Mouse (Mus musculus) G1E (cell line): ENCODE measurements at regions not wholly inside any gene's neighbourhood (a gene's known extent, or its start where the extent isn't known, plus 50 kb on each side); places are given as distances from the start of the nearest gene placed in this dataset.
"Not testable (repeated sequence)": the region's sequence is repeated elsewhere in the genome, so short reads cannot be mapped to it uniquely, and the experiment has no call there.

Experiments
- ATAC-seq: 2 replicates; pipeline ENCODE4 v1.8.0; 2016; ENCODE audit warnings: mild to moderate bottlenecking; ENCODE audit not compliant: insufficient number of reproducible peaks, poor library complexity, low FRiP score, severe bottlenecking; ENCODE audit errors: extremely low read depth
- DNase-seq: peaks from one replicate; pipeline ENCODE4 v3.0.0; 2012; ENCODE audit warnings: low spot score
- H3K27me3 ChIP-seq: 2 replicates; pipeline ENCODE4 v1.6.1; 2012; ENCODE audit warnings: mild to moderate bottlenecking, low read length, inconsistent platforms; ENCODE audit not compliant: insufficient read depth
- H3K36me3 ChIP-seq: replicated peaks from 2 replicates; pipeline ENCODE3; 2012; ENCODE audit warnings: mild to moderate bottlenecking, inconsistent platforms
- H3K4me1 ChIP-seq: 2 replicates; pipeline ENCODE4 v1.6.1; 2012; ENCODE audit warnings: low read depth, low read length, inconsistent platforms, mixed read lengths; ENCODE audit not compliant: insufficient read depth
- H3K4me3 ChIP-seq: 2 replicates; pipeline ENCODE4 v1.5.1; 2012; ENCODE audit warnings: low read depth, mild to moderate bottlenecking, inconsistent platforms, low read length, moderate library complexity, mixed read lengths
- H3K9me3 ChIP-seq: replicated peaks from 2 replicates; pipeline ENCODE4 v1.6.1; 2012; ENCODE audit warnings: inconsistent platforms
- CTCF ChIP-seq: IDR thresholded peaks from 2 replicates; pipeline ENCODE4 v1.5.1; 2012; ENCODE audit warnings: low read depth, low read length, inconsistent platforms, mixed read lengths
- GATA1 ChIP-seq: IDR thresholded peaks from 2 replicates; pipeline ENCODE4 v1.6.1; 2012; ENCODE audit warnings: borderline replicate concordance, low read length, inconsistent platforms, mixed read lengths
- GATA2 ChIP-seq: IDR thresholded peaks from 2 replicates; pipeline ENCODE4 v1.6.1; 2012; ENCODE audit warnings: low read depth, low read length, inconsistent platforms, borderline replicate concordance
- POLR2AphosphoS5 ChIP-seq: IDR thresholded peaks from 2 replicates; pipeline ENCODE4 v1.6.1; 2012; ENCODE audit warnings: low read depth, low read length, inconsistent platforms; ENCODE audit not compliant: insufficient replicate concordance
- TAL1 ChIP-seq: conservative IDR thresholded peaks from 2 replicates; pipeline ENCODE4 v1.6.1; 2012; ENCODE audit warnings: low read depth, low read length, inconsistent platforms, mixed read lengths

GRCm38 (mm10) chrX:70606349-70606748 is 129.4 kb upstream of the Tmem185a start:
- no peak for TF ChIP-seq GATA2
- TF ChIP-seq GATA1 = no peak
- no peak for TF ChIP-seq TAL1
- TF ChIP-seq CTCF = no peak
- no peak for TF ChIP-seq POLR2AphosphoS5
- Histone ChIP-seq H3K4me3 (no peak overlapping the region), H3K27me3 (no peaks in the 10 kb centered on the region), H3K9me3 (no peaks in the 10 kb centered on the region), H3K36me3 (no peaks in the 10 kb centered on the region), H3K4me1 (no peaks in the 10 kb centered on the region)
- no peak for ATAC-seq
- DNase-seq = no peak

DNA sequence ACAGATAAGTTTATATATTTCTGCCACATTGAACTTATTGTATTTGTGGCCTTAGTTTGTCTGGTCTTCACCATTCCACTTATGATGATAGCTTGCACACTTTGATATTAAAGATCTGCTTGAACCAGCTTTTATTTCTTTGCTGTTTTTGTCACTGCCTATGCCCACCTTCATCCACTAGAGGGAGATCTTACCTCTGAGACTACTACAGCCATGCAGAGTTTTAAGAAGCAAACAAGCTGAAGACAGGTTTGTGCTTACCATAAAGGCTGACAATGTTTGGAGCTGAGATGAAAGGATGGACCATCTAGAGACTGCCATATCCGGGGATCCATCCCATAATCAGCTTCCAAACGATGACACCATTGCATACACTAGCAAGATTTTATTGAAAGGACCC is 105.4 kb upstream of the Tmem185a start:
- H3K4me1 ChIP-seq, H3K9me3 ChIP-seq, H3K27me3 ChIP-seq, H3K36me3 ChIP-seq, DNase-seq, ATAC-seq, H3K4me3 ChIP-seq: not testable (repeated sequence)
- 0 out of 2 replicates have a peak, but pooled peaks have one; percentile 8 for TF ChIP-seq CTCF

- DNase-seq (no peak), ATAC-seq (no peak)
- Histone ChIP-seq H3K4me1 (no peaks in the 10 kb centered on the region), H3K4me3 (no peak overlapping the region), H3K9me3 (no peaks in the 10 kb centered on the region), H3K36me3 (no peaks in the 10 kb centered on the region), H3K27me3 (no peaks in the 10 kb centered on the region)
- no peak for TF ChIP-seq CTCF
- TF ChIP-seq POLR2AphosphoS5 = no peak
Observed at GRCm38 (mm10) chrX:70580171-70580570, 103.2 kb upstream of the Tmem185a start.

DNA sequence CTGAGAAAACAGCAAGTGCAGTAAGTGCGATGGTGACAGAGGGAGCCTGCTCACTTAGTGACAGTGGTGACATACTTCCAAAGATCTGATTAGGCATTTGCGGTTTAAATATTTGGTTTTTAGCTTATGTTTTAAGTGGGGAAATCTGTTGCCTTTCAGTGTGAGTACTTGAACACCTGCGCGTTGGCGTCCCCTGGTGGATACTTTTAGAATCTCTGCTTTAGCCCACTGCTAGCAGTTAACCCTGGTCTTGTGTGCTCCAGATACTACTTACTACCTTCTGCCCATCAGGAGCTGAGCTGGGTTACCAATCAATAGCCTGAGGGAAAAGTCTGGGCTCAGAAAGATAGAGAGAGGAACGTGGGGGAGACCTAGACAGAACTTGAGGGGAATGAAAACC is 97.3 kb upstream of the Tmem185a start:
- ATAC-seq = peak; percentile 15; the same call in 1 of the 2 replicates
- H3K27me3 ChIP-seq, H3K36me3 ChIP-seq, DNase-seq, H3K9me3 ChIP-seq, H3K4me3 ChIP-seq, H3K4me1 ChIP-seq: not testable (repeated sequence)

DNA sequence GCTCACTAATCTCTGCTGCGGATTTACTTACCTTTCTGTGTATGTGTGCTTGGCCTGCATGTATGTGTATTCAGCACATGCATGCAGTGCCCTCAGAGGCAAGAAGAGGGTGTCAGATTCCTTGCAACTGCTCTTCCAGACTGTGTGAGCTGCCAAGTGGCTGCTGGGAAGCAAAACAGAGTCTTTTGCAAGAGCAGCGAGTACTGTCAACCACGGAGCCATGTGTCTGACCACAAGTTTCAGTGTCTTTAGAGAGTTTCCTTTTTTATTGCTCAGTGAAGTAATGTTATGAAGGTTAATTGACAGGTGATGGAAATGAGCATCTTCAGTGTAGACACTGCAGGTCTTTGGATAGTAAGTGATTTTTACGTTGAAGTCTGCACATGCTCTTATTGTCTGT is 93.6 kb upstream of the Tmem185a start:
- H3K36me3 ChIP-seq, ATAC-seq, H3K9me3 ChIP-seq, H3K4me1 ChIP-seq, H3K4me3 ChIP-seq, DNase-seq, H3K27me3 ChIP-seq: not testable (repeated sequence)

DNA sequence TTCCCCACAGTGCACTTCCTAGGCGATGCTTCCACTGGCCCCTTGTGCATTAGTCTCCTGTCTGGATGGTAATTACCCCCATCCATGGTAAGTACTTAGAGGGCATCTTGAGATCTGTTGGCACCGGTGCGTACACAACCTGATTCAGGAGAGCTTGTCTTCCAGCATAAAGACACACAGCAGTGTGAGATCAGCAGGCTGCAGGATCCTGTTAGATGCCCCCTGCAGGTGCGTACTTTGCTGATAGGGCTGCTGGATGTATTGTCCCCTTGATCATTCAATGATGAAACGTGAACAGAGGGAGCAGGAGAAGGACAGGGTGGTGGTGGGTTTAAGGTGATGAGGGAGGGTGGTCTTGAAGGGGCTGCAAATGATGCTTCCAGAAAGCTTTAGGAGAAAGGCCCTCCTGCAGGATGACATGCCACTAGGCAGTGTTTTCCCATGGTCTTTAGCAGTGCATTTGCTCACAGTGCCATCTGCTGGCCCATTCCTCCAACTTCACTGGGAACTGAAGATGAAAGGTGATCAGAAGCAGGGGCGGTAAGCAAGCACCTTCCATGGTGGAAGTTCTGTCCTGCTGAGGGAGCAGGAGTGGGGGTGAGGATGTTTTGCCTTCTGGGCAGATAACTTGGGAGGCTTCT is 92.5 kb upstream of the Tmem185a start:
- not testable (repeated sequence) for H3K27me3 ChIP-seq, H3K4me3 ChIP-seq, DNase-seq, H3K4me1 ChIP-seq, H3K9me3 ChIP-seq, H3K36me3 ChIP-seq
- peak; percentile 34 for ATAC-seq
